Mouse (Mus musculus) thymus, postnatal 4 days (tissue): ENCODE data around the gene Zfp457.
"Not testable (repeated sequence)": the region's sequence is repeated elsewhere in the genome, so short reads cannot be mapped to it uniquely, and the experiment has no call there.

ENCODE experiments used
- DNase-seq: peaks from one replicate; pipeline ENCODE4 v3.0.0; 2021

The Zfp457 gene

DNA sequence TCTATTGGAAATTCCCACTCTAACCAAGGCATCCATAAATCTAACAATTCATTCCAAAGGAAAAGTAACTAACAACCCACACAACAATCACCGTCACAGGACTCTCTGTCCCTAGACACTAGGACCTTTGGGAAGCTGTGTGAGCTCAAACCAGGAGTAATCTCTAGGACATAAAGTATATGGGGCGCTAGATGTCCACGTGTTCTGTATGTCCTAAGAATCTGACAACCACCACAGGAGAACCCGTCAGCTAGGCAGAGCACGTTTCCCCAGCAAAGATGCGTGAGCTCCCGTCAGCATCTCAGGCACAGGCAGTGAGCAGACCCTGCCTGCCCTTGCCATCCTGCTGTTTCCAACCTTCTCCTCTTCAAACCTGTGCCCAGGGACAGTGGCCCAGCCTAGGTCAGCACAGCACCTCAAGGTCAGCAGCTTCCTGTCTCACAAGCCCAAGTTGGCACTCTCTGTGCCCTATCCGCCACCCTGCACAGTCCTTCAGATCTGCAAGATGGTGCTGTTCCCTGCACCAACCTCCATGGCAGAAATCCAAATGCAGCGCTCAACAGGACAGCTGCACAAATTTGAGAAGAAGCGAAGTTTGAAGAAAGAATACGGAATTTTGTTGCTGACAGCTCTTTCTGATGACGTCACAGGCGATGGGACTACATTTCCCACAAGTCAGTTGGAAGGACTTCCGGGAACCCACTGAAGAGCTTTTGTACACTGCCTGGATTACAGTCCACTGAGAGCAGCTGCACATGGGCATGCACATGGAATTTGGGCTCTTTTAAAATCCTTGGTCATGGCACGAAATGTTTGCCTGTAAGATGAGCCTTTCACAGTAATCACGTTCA lies at the start of gene Zfp457:
TSS of gene Zfp457 (minus strand) at position 664 of the 851 bp plus-strand sequence.
- DNase-seq, result peak; percentile 87

DNA sequence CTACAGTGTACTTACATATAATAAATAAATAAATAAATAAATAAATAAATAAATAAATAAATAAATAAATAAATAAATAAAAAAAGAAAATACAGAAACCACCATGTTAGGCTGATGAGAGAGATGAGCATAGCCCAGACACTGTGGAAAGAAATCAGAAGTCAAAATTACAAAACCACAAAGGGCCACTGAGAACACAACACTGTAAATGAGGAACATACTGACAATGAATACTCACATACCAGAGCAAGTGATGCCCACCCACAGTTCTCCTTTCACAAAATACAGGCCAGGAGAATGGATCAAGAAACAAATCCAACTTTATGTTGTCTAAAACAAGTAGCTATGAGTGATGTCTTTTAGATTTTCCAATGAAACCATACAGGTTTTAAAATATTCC lies 45.6 kb upstream of the Zfp457 start:
- DNase-seq, result no peak

DNA sequence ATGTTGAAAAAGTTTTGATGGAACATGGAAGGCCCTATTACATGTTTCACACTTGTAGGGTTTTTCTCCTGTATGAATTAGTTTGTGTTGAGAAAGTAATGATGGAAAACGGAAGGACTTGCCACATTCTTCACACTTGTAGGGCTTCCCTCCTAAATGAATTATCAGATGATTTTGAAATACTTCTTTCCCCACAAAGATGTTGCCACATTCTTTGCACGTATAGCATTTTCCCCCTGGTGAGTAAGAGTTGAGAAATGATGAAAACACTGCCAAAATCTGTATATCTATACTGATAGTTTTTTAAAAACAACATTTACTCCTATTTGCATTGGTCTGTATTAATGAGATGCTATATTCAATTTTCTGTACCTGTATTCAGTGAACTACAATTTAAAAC lies 37.1 kb upstream of the Zfp457 start:
- no peak for DNase-seq

DNA sequence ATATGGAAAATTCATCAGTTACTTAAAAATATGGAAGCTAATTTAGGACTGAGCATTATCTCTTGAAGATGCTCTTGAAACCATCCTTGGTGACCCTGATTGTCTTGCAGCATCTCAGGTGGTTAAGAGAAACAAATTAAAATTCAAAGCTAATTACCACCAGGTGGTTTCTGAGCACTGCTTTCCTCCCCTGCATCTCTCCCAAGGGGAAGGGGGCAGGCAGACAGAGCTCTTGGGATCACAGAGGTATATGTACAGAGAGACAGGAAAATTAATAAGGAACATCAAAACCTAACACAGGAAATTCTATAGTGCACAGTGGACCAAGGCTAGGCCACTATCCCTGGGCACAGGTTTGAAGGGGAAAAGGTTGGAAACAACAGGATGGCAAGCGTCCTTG lies 26.6 kb upstream of the Zfp457 start:
- DNase-seq, result peak; percentile 7

- DNase-seq, result peak; percentile 83
These were observed 25.9 kb upstream of the Zfp457 start, which contains the start of gene Zfp595 for GRCm38 (mm10) chr13:67332019-67332724. TSS of gene Zfp595 (minus strand) at chr13:67332570.

GRCm38 (mm10) chr13:67306718-67307117 lies 433 bp upstream of the Zfp457 start:
- DNase-seq, result peak; percentile 10

DNA sequence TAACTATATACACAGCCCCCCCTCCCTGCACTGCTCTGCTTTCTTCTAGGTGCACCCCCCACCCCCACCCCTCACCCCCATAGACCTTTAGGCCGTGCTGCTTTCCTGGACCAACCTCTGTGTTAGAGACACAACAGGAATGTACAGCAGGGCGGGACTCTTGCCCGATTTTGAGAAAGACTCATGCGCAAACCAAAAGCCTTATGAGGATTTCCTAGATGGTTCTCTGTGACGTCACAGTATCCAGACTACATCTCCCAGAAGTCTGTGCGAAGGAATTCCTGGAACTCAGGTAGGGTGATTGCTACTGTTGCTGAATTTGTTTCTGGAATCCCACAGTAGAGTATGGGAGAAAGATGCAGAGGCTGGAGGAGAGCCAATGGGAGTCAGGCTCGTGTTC lies 28.0 kb downstream of the Zfp457 start, which contains the start of gene Zfp458:
TSS of gene Zfp458 (minus strand) at position 153 of the 400 bp plus-strand sequence.
- DNase-seq, result no peak

- not testable (repeated sequence) for DNase-seq
These were observed 36.8 kb downstream of the Zfp457 start for GRCm38 (mm10) chr13:67269383-67270065.

DNA sequence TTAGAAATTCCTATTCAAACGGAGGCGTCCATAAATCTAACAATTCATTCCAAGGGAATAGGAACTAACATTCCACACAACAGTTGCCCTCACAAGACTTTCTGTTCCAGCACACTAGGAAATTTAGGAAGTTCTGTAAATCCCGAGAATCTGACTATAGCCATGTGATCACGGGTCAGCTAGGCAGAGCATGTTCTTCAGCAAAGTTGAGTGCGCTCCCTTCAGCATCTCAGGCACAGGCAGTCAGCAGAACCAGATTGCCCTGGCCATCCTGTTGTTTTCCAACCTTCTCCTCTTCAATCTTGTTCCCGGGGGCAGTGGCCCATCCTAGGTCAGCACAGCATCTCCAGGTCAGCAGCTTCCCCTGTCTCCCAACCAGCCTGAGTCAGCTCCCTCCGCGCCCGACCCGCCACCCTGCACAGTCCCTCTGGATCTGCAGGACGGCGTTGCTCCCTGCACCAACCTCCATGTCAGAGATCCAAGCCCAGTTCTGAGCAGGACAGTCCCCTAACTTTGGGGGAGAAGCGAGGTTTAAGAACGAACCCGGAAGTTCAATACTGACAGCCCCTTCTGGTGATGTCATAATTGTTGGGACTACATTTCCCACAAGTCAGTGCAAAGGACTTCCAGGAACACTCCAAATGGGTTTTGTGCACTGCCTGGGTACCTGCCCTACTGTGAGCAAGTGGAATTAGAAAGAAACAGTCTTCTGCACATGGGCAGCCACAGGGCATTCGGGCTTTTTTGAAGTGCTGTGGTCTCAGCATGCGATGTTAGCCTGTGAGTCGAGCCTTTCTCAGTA lies 37.5 kb downstream of the Zfp457 start:
- DNase-seq, result peak; percentile 62
